Mouse (Mus musculus) cerebellum, postnatal 10 days (tissue): ENCODE measurements around the gene Shb.
"Not testable (repeated sequence)": the region's sequence is repeated elsewhere in the genome, so short reads cannot be mapped to it uniquely, and the experiment has no call there.

Source experiments
- DNase-seq, 2 experiments: peaks; one replicate each; pipeline ENCODE4 v3.0.0; 2021; ENCODE audit warnings: mixed read lengths in 2 of 2

Shb gene

DNA sequence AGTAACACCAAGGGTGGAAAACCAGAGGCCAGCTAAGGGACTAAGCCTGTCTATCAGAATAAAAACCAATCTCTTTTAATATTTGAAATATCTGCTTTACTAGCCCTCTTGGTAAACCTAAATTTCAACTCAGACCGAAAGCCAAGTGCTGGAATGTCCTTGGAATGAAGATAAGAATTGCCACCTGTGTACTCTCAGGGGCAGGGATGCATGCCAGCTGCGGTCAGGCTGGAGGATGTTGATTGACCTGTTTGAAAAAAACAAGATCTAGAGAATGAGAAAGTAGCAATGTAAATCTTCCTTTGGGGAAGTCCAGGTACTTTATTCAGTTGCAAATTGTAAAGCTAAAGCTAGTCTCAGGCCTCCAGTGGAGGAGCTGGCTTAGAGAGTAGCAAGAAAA is 150.1 kb downstream of the Shb start:
- not testable (repeated sequence) for DNase-seq

DNA sequence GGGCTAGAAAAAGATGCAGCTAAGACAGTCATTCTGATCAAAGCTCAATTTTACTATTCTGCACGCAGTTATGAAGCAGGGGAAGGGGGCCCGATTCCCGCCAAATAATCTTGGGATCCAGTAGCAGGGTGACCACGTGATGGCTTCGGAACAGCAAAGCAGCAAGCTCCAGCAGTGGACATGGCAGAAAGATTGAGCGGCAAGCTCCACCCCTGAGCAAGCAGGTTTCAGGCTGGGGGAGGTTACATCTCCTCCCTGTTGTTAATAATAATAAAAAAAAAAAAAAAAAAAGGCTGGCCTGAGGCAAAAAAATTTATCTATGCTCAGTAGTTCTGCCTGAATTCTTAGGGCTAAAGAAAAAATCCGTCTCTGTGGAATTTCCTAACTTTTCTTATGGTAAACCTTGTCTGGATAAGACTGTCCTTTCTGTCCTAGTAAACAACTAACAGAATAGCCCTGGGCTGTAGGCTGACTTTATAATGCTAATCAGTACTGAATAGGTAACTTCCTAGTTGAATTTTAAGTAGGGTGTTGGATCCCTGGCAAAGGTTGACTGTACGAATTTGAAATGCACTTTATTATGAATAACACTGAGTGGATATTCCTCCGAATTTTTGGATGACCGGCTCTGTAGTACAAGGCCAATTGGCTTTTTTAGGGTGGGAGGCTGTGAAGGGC is 151.2 kb downstream of the Shb start:
- DNase-seq: not testable (repeated sequence)

DNA sequence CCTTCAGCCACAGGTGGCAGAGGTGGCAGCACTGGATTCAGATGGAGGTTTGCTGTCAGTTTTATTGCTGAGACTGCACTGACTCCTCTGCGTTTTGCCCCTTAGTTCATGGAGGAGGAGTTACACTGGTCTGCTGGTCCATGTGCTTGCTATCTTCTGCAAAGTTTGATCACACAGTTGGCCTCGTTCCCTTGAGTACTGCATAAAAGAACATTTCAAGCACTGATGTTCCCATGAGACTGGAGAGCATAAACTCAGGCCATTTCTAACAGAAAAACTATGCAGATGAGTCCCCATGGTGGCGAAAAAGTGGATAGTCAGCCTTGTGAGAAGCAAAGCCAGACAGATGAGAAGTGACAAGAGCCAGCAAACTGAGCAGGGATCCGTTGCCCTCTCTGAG is 155.7 kb downstream of the Shb start:
- DNase-seq: no peak

DNA sequence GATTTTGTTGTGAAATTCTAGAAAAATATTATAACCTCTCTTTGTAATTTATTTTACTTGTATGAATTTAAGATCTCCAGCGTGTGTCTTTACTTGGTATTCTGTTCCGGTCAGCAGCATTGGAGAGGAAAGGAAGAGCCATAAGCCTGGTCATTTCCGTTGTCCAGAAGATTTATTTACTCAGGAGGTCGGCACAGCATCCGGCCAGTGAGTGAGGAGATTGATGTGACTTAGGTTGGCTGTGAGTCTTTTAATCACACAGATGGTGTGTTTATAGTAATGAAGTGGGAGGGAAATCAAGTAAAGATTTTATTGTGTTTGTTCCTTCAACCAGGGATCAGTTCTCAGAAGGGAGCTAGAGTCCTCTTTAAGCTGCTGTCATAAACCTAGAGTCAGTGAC is 157.4 kb downstream of the Shb start:
- DNase-seq: no peak
